Mouse (Mus musculus) WW6 (cell line): ENCODE data around the gene Lrrfip1.

ENCODE experiments used
- DNase-seq: peaks from one replicate; pipeline ENCODE4 v3.0.0-alpha.2; 2013; ENCODE audit warnings: low read depth, low spot score

The Lrrfip1 gene

DNA sequence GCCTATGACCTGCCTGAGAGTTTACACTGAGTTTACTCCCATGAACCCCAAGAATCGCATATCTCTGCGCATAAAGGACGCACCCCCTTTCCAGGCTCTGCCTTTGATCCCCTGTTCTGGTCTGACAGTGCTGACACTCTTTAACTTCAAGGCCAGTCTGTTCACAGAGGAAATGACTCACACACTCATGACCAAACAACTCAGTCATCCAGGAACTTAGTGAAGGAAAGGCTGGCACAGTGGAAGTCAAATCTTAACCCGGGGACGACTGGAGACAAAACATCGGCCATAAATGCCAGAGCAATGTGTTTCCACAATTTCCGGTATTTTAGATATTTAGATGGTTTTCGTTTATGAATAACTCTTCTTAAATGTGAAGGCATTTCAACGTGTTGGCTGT is 25.4 kb downstream of the Lrrfip1 start:
- DNase-seq = no peak

- no peak for DNase-seq
Observed at GRCm38 (mm10) chr1:91024464-91024863, 25.9 kb downstream of the Lrrfip1 start.

GRCm38 (mm10) chr1:91026945-91027344 is 28.4 kb downstream of the Lrrfip1 start:
- DNase-seq = no peak

DNA sequence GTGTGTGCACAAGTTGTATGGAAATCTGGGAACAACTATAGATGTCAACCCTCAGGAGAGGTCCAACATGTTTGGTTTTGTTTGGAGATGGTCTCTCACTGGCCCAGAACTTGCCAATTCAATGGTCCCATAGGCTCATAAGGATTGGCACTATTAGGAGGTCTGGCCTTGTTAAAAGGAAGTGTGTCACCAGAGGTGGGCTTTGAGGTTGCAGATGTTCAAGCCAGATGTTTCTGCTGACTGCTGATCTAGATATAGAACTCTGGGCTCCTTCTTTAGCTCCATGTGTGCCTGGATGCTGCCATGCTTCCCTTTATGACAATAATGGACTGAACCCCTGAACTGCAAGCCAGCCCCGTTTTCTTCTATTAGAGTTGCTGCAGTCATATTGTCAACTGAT is 31.8 kb downstream of the Lrrfip1 start:
- DNase-seq = no peak

DNA sequence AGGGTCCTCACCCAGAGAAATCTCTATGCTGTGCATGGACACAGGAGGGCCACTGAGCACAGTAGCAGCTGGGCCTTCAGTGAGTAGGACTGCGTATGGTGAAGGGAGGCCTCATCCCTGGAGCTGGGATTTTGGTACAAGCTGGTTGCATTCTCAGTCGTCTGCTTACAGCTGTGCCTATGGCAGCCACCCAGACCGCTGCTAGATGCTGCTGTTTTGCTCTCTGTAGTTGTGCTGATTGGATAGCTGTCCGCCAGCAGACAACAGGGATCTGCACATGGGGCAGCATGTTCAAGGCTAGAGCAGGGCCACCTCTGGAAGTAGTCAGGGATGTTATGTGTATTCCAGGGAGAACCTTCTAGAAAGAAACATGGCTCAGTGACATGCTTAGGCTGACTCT is 33.0 kb downstream of the Lrrfip1 start:
- DNase-seq = no peak

DNA sequence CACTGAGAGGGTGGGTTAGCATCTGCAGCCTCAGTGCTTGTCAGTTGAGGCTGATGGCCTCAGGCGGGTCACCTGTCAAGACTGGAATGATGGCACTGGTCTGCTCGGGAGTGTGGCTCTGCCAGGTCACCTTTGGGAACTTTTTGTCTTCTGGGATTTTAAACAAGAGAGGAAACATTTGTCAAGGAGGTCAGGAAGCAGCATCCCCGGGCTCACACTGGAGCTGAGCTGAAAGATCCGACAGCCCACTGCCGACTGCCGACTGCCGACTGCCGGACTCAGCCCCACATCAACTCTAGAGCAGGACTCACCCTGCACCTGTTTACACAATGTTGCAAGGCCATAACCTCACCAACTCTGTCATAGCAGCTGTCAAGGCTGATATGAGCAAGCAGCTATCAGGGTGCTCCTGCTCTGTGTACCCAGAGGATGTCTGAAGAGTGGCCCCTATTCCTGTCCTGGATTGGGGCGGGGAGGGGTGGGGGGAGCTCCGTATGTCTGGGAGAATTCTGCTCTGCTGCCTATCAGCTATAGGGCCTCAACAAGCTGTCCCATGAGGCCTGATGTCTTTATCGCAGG is 33.9 kb downstream of the Lrrfip1 start:
- DNase-seq = no peak

DNA sequence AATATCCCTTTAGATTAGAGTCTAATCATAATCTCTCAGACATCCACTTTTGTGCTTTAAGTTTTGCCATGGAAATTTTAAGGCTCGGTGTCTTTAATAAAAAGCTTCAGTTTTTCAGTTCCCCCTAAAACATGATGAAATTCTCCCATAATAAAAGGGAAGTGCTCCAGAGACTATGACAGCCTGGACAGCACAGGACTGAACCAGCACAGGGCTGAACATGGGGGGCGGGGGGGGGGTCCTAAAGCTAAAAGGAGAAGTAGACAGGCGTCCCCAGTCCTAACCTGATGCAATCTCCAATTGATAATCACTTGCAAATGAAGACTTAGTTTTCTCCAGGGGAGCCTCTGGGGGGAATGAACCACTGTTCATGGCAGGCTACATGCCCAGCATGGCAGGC is 36.0 kb downstream of the Lrrfip1 start:
- no peak for DNase-seq

- no peak for DNase-seq
Observed at GRCm38 (mm10) chr1:91035266-91035665, 36.7 kb downstream of the Lrrfip1 start.

GRCm38 (mm10) chr1:91037213-91037612 is 38.7 kb downstream of the Lrrfip1 start:
- DNase-seq = no peak

DNA sequence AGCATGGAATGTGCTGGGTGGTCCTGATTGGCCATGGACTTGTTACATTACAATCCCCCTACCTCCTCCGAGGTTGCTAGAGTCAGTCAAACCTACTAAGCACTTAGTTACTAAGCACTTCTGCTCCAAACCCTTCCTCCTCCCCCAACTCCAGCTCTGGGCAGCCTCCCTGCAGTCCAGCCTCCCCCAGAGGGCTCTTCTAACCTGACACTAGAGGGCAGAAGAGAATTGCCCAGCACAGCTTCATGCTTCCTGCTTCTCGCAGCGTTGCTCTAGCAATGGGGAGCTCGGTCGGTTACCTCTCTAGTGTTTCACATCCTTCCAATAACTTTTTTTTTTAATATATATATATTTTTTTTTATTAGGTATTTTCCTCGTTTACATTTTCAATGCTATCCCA is 39.5 kb downstream of the Lrrfip1 start:
- DNase-seq = no peak

DNA sequence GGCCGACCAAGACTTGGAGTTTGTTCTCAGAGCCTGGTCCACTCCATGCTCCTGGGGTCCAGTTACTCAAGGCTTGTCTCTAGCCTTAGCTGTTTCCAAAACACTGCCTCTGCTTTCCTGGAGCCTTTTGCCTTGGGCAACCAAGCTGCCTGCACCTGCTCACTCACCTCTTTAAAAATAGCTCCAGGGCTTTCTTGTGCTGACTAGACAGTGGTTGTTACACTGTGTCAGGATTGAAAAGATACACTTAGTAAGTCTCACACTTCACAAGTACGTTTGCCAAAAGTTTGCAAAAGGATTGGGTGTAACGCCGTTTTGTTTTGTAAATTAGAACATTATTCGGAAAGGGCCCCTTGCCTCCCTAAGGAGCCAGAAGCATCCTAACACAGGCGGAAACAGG is 40.0 kb downstream of the Lrrfip1 start:
- DNase-seq = no peak

DNA sequence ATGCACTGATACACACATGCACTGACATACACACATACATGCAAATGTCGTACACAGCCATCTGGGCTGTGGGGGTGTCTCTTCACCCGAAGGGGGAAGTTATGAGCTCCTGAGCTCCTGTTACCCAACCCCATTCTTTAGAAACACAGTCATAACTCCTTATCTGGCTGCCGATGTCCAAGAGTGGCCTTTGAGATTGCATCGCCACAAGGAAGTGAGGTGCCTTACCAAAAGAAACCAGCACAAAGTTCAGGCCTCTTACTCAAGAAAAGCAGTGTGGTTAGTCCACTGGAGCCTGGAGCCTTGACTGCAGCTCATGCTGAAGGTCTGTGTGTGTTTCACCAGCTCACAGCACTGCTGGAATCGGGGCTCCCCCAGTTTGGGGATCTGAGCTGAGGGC is 43.1 kb downstream of the Lrrfip1 start:
- no peak for DNase-seq

- no peak for DNase-seq
Observed at GRCm38 (mm10) chr1:91043191-91043590, 44.7 kb downstream of the Lrrfip1 start.

DNA sequence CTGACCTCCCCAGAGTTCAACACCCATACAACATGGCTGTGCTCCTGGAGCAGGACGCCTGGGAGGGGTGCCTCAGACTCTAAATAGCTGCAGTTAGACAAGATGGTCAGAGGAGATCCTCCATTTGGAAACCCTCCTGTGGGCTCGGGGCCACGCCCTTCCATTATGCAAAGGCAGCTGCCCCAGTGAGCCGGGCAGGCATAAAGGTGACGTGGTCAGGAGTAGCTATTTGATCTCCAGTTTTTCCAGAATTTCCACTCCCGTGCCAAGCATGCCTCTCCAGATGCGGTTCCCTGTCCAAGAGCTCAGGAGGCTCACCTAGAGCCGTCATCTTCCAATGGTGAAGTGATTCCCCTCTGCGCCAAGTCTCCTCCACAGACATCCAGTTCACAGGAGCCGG is 45.6 kb downstream of the Lrrfip1 start:
- DNase-seq = no peak

DNA sequence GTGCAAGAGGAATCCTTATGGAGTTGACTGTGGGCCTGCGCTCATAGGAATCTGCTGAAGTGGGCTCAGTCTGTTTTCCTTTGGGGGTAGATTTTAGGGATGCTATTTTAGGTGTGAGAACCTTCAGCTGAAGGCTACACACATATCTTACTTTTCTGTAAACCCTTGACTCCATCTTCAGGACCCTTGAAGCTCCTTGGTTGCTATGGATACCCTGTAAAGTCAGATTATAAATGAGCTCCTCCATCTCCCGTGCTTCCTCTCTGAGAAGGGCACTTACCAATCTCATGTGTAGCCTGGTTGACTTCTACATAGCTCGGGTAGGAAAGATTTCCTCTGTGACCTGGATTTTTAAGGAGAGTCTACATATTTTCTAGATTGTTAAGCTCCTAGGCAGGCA is 46.1 kb downstream of the Lrrfip1 start:
- DNase-seq = no peak

DNA sequence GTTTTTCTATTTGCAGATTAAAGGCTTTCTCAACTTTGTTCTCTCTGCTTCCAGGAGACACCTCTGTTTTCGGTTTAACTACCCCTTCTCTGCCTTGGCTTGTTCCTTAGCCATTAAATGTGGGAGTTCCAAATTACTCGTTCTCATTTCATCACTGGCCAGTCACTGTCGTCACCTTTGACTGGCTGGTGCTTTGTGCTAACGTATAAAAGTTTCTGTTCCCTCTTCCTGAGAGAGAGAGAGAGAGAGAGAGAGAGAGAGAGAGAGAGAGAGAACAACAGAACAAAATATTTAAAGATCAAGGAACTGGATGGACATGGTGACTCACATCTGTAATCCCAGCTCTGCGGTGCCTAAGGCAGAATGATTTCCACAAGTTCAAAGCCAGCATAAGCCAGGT is 47.7 kb downstream of the Lrrfip1 start:
- DNase-seq = no peak

DNA sequence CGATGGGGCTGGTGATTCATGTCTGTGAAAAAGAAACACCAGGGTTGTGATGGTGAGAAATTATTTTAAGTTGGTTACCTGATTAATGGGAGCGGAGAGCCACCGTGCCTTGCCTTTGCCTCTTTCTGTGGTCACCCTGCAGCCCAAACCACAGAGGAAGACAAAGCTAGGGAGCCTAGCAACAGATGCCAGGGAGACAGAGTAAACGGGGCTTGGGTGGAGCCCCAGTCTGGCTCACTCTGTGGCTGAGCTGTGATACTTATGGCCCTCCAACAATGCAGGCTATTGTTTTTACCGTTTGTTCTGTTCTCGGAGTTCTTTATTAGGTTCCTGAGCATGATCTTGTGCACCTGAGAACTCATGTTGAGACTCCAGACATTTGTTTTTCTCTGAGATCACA is 50.8 kb downstream of the Lrrfip1 start:
- DNase-seq = no peak

GRCm38 (mm10) chr1:91051461-91052094 is 53.0 kb downstream of the Lrrfip1 start:
- DNase-seq = no peak

DNA sequence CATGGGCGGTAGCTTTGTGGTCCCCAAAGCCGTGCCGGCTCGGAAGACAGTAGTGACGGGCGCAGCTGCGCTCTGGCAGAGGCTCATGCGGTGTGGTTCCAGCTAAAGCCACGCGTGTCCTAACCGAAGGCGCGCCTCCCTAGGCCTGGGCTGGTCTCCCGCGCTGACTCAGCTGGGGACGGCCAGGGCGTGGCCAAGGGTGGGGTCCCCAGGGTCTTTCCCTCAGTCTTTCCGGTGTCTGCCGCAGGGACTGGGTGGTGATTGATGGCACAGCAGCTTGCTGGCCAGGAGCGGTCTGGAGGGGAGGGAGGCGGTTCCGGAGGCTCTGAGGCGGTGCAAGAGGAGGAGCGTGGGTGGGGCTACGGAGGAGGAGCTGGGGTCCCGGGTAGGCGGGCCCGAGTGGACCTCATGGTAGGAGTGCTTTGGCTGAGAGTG is 54.2 kb downstream of the Lrrfip1 start:
- DNase-seq = peak; percentile 78

DNA sequence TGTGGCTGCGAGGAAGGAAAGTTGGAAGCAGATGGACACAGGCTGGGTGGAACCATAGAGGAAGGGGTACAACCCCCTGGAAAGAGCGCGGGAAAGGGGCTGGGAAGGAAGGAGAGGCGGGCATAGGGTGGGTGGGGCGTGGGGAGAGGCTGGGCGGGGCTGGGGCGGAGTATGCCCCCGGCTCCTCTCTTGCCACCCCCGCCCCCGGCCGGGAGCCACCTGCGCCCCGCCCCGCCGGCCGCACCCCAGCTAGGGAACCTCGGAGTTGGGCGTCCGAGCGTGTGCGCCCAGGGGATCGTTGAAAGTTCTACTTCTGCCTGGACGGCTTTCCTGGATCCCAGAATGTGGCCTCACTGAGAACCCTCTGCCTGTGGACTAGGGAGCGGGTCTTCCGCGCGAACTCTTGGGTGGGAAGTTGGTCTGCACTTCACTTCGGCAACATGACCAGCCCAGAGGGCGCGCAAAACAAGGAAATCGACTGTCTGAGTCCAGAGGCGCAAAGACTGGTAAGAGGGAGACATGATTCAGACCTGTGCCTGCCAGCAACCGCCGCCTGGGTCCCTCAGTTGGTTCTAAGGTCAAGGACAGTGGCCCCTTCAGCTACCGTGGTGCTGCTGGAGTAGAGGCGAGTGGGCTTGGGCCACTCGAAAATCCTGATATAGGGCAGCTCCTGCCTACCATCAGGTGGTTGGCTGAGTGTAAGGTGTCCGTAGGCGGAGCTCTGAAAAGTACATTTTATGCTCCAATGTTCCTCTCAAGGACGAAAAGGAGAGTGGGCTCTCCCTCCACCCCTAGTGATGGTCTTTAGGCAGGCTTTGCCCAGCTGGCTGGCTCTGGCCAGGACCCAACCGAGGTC is 54.9 kb downstream of the Lrrfip1 start:
- peak; percentile 33 for DNase-seq

DNA sequence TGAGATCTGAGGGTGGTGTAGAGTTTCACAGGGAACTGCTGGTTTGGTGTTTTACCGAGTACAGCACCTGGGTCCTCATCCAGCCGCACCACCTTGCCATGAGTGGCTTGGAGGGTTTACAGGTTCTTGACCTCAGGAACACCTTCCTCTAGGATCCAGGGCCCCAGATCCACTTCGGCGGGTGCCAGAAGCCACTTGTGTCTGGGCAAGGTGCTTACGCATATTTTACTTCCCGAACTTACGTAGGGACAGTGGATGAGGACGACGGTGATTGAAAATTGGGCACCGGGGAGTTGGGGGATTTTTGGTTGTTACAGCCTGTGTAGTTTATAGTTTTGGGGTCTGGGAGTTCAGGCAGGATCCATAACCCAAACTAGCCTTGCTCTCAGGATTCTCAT is 55.5 kb downstream of the Lrrfip1 start:
- no peak for DNase-seq

DNA sequence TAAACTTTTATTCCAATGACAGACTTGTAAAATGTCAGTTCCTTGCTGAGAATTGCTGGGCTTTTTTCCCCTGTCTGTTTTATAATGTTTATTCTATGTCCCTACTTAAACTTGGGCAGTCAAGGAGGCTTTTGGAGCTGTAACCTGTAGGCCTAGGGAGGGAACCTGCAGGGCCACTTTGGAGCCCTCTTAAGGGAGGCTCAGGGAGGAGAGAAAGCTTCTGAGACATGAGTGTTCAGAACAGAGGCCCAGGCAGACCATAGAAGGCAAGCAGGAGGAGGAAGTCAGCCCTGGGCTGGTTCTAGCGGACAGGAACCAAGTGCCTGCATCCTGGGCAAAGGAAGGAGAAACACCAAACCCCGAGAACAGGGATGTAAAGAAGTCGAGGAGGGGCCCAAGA is 56.3 kb downstream of the Lrrfip1 start:
- no peak for DNase-seq

- no peak for DNase-seq
Observed at GRCm38 (mm10) chr1:91055744-91056143, 57.2 kb downstream of the Lrrfip1 start.
